Mouse (Mus musculus) embryonic facial prominence, embryonic 13.5 days (tissue): ENCODE measurements around the gene Psmd13. TPM values are rescaled to one million over a fixed set of nuclear protein-coding genes. Genes with fewer than 3 reads are reported as not detected.

Experiments
- ATAC-seq: fragments of 200-750 bp; cut with Nextera tagmentation; 2 replicates; pipeline ENCODE4 v1.8.0; 2017; ENCODE audit warnings: low read depth; ENCODE audit not compliant: insufficient number of reproducible peaks, insufficient read depth, low FRiP score, low TSS enrichment
- H3K27ac ChIP-seq: fragments of 300-500 bp; sonication (generic); 2 replicates; pipeline ENCODE4 v1.5.1; 2015; ENCODE audit warnings: moderate library complexity, mild to moderate bottlenecking, inconsistent platforms
- H3K27me3 ChIP-seq: fragments of 300-500 bp; sonication (generic); 2 replicates; pipeline ENCODE4 v1.6.1; 2015; ENCODE audit warnings: mild to moderate bottlenecking, inconsistent platforms
- H3K36me3 ChIP-seq: fragments of 300-500 bp; sonication (generic); 2 replicates; pipeline ENCODE4 v1.6.1; 2015; ENCODE audit warnings: mild to moderate bottlenecking, inconsistent platforms
- H3K4me1 ChIP-seq: fragments of 300-500 bp; sonication (generic); 2 replicates; pipeline ENCODE4 v1.6.1; 2015; ENCODE audit warnings: inconsistent platforms
- H3K4me2 ChIP-seq: fragments of 300-500 bp; sonication (generic); 2 replicates; pipeline ENCODE4 v1.6.1; 2015; ENCODE audit warnings: moderate library complexity, mild to moderate bottlenecking, inconsistent platforms
- H3K4me3 ChIP-seq: fragments of 300-500 bp; sonication (generic); 2 replicates; pipeline ENCODE4 v1.5.1; 2015; ENCODE audit warnings: mild to moderate bottlenecking, inconsistent platforms
- H3K9ac ChIP-seq: fragments of 300-500 bp; sonication (generic); 2 replicates; pipeline ENCODE4 v1.6.1; 2015; ENCODE audit warnings: mild to moderate bottlenecking, inconsistent platforms
- H3K9me3 ChIP-seq: fragments of 300-500 bp; sonication (generic); 2 replicates; pipeline ENCODE4 v1.6.1; 2016; ENCODE audit warnings: inconsistent platforms
- WGBS: fragments of 180-500 bp; shearing (Covaris S2); methylation state at CpG from one replicate; pipeline ENCODE4 v1.1.7; 2015; ENCODE audit warnings: mixed read lengths; 5-methylcytosine and 5-hydroxymethylcytosine counted together
- polyA plus RNA-seq: library from polyadenylated mRNA; unstranded; fragments of >200 nt; fragmentation: Nextera tagmentation; extraction: Ambion mirVana; gene quantifications from 2 replicates; pipeline ENCODE4 v1.2.1, GENCODE M21; 2015

Psmd13 gene
- 237 and 261 TPM in 2 replicates for polyA plus RNA-seq

- under 1% methylated on average over 57 of the region's 59 CpGs for whole genome bisulfite sequencing
- peaks cover 33% of the 10 kb centered on the region for H3K36me3 ChIP-seq
- H3K27me3 ChIP-seq = no peaks in the 10 kb centered on the region
- H3K9ac ChIP-seq = peak within 1 kb of the TSS; percentile 89
- H3K4me2 ChIP-seq = peak within 1 kb of the TSS; percentile 66
- peak within 1 kb of the TSS; percentile 86 for H3K27ac ChIP-seq
- H3K4me1 ChIP-seq = peaks cover 17% of the 10 kb centered on the region
- ATAC-seq = peak; percentile 91
- H3K9me3 ChIP-seq = no peaks in the 10 kb centered on the region
- H3K4me3 ChIP-seq = peak within 1 kb of the TSS; percentile 96
These were observed at the start of gene Psmd13, which contains the start of gene Sirt3 for GRCm38 (mm10) chr7:140881696-140882468. Gene Psmd13, plus strand, starts transcription at chr7:140881968. Gene Sirt3, minus strand, starts transcription at chr7:140882309.

GRCm38 (mm10) chr7:140833341-140833740 is 48.4 kb upstream of the Psmd13 start:
- H3K27ac ChIP-seq = no peak overlapping the region
- no peaks in the 10 kb centered on the region; the same call in 1 of the 2 replicates for H3K27me3 ChIP-seq
- WGBS = 83% methylated on average over 4 of the region's 4 CpGs
- no peak overlapping the region for H3K4me2 ChIP-seq
- ATAC-seq = no peak
- no peaks in the 10 kb centered on the region for H3K36me3 ChIP-seq
- H3K4me1 ChIP-seq = no peaks in the 10 kb centered on the region
- no peaks in the 10 kb centered on the region for H3K9me3 ChIP-seq
- H3K9ac ChIP-seq = no peak overlapping the region
- no peak overlapping the region for H3K4me3 ChIP-seq

- 34% methylated on average over 20 of the region's 20 CpGs for WGBS
- Histone ChIP-seq H3K4me1 (no peaks in the 10 kb centered on the region), H3K4me2 (no peak within 1 kb of the TSS), H3K36me3 (no peaks in the 10 kb centered on the region), H3K27me3 (peaks cover 2% of the 10 kb centered on the region), H3K4me3 (no peak within 1 kb of the TSS), H3K9ac (no peak within 1 kb of the TSS), H3K9me3 (no peaks in the 10 kb centered on the region), H3K27ac (no peak within 1 kb of the TSS)
- no peak for ATAC-seq
These were observed 46.6 kb upstream of the Psmd13 start, which contains the start of gene Urah for GRCm38 (mm10) chr7:140834968-140835757. Gene Urah, plus strand, starts transcription at chr7:140835018.

GRCm38 (mm10) chr7:140835758-140836087 is 46.0 kb upstream of the Psmd13 start:
- WGBS = 80% methylated on average over 2 of the region's 2 CpGs
- peaks cover 5% of the 10 kb centered on the region for H3K27me3 ChIP-seq
- H3K4me2 ChIP-seq = no peak overlapping the region
- no peaks in the 10 kb centered on the region for H3K9me3 ChIP-seq
- no peaks in the 10 kb centered on the region for H3K4me1 ChIP-seq
- H3K36me3 ChIP-seq = no peaks in the 10 kb centered on the region
- no peak overlapping the region for H3K27ac ChIP-seq
- H3K4me3 ChIP-seq = no peak overlapping the region
- H3K9ac ChIP-seq = no peak overlapping the region
- no peak for ATAC-seq

- H3K4me3 ChIP-seq = no peak overlapping the region
- H3K4me2 ChIP-seq = no peak overlapping the region
- H3K27ac ChIP-seq = no peak overlapping the region
- no peak for ATAC-seq
- H3K27me3 ChIP-seq = peaks cover 12% of the 10 kb centered on the region
- WGBS = 82% methylated on average over 9 of the region's 9 CpGs
- H3K9me3 ChIP-seq = no peaks in the 10 kb centered on the region
- H3K36me3 ChIP-seq = no peaks in the 10 kb centered on the region
- H3K9ac ChIP-seq = no peak overlapping the region
- H3K4me1 ChIP-seq = no peaks in the 10 kb centered on the region
These were observed 45.3 kb upstream of the Psmd13 start for GRCm38 (mm10) chr7:140836243-140837115.

- no peak overlapping the region for H3K27ac ChIP-seq
- H3K4me1 ChIP-seq = no peaks in the 10 kb centered on the region
- no peak for ATAC-seq
- no peak overlapping the region for H3K4me3 ChIP-seq
- 59% methylated on average over 5 of the region's 5 CpGs for WGBS
- no peaks in the 10 kb centered on the region for H3K36me3 ChIP-seq
- H3K4me2 ChIP-seq = no peak overlapping the region
- H3K9me3 ChIP-seq = no peaks in the 10 kb centered on the region
- no peak overlapping the region for H3K9ac ChIP-seq
- peaks cover 41% of the 10 kb centered on the region for H3K27me3 ChIP-seq
These were observed 42.2 kb upstream of the Psmd13 start for GRCm38 (mm10) chr7:140839556-140839955.

- Histone ChIP-seq H3K36me3 (no peaks in the 10 kb centered on the region), H3K27me3 (peaks cover 41% of the 10 kb centered on the region), H3K4me1 (peaks cover 3% of the 10 kb centered on the region; the same call in 1 of the 2 replicates), H3K4me2 (no peak overlapping the region), H3K9me3 (no peaks in the 10 kb centered on the region), H3K9ac (no peak overlapping the region), H3K4me3 (no peak overlapping the region), H3K27ac (no peak overlapping the region)
- 33% methylated on average over 19 of the region's 19 CpGs for WGBS
- no peak for ATAC-seq
These were observed 40.7 kb upstream of the Psmd13 start for GRCm38 (mm10) chr7:140840750-140841735.

- H3K36me3 ChIP-seq = no peaks in the 10 kb centered on the region
- H3K9me3 ChIP-seq = no peaks in the 10 kb centered on the region
- WGBS = 76% methylated on average over 7 of the region's 7 CpGs
- peaks cover 41% of the 10 kb centered on the region for H3K27me3 ChIP-seq
- no peak for ATAC-seq
- no peak overlapping the region for H3K9ac ChIP-seq
- no peak overlapping the region for H3K27ac ChIP-seq
- no peak overlapping the region for H3K4me2 ChIP-seq
- peaks cover 3% of the 10 kb centered on the region; the same call in 1 of the 2 replicates for H3K4me1 ChIP-seq
- H3K4me3 ChIP-seq = no peak overlapping the region
These were observed 38.0 kb upstream of the Psmd13 start for GRCm38 (mm10) chr7:140843806-140844205.

GRCm38 (mm10) chr7:140844905-140845665 is 36.7 kb upstream of the Psmd13 start, which contains the start of gene Scgb1c1:
Gene Scgb1c1, plus strand, starts transcription at chr7:140845547.
- no peak within 1 kb of the TSS for H3K27ac ChIP-seq
- peaks cover 3% of the 10 kb centered on the region; the same call in 1 of the 2 replicates for H3K4me1 ChIP-seq
- H3K4me3 ChIP-seq = no peak within 1 kb of the TSS
- no peak within 1 kb of the TSS for H3K4me2 ChIP-seq
- peaks cover 40% of the 10 kb centered on the region for H3K27me3 ChIP-seq
- H3K9me3 ChIP-seq = no peaks in the 10 kb centered on the region
- 29% methylated on average over 14 of the region's 14 CpGs for WGBS
- H3K9ac ChIP-seq = no peak within 1 kb of the TSS
- H3K36me3 ChIP-seq = no peaks in the 10 kb centered on the region
- peak; percentile 44 for ATAC-seq

GRCm38 (mm10) chr7:140845683-140846082 is 36.1 kb upstream of the Psmd13 start:
- H3K4me2 ChIP-seq = no peak overlapping the region
- WGBS = 46% methylated on average over 4 of the region's 4 CpGs

More at GRCm38 (mm10) chr7:140845683-140846082, 36.1 kb upstream of the Psmd13 start:
- Histone ChIP-seq H3K4me3 (no peak overlapping the region), H3K4me1 (peaks cover 3% of the 10 kb centered on the region; the same call in 1 of the 2 replicates), H3K9ac (no peak overlapping the region), H3K27ac (no peak overlapping the region), H3K27me3 (peaks cover 37% of the 10 kb centered on the region), H3K36me3 (no peaks in the 10 kb centered on the region), H3K9me3 (no peaks in the 10 kb centered on the region)
- ATAC-seq = no peak
